Mouse (Mus musculus): Measurements from ENCODE around the gene 2900011O08Rik.

- TF ChIP-seq POLR2A (IDR thresholded peaks at IDR 0.05; ENCODE audit: extremely low read depth, insufficient read depth, low read length) (no peak), CTCF (IDR thresholded peaks at IDR 0.05; ENCODE audit: extremely low read depth, insufficient read depth, low read length) (no peak)
Measured at GRCm38 (mm10) chr16:14082925-14083324, 96.5 kb downstream of the 2900011O08Rik start.
